Mouse (Mus musculus) lung, postnatal 0 days (tissue): ENCODE data around the gene Map2k5. TPM values are rescaled to one million over a fixed set of nuclear protein-coding genes. Genes with fewer than 3 reads are reported as not detected.

ENCODE experiments used
- ATAC-seq: fragments of 200-750 bp; cut with Nextera tagmentation; 2 replicates; pipeline ENCODE4 v1.8.0; 2017; ENCODE audit warnings: moderate library complexity
- DNase-seq: peaks from one replicate; pipeline ENCODE4 v3.0.0-alpha.2; 2016; ENCODE audit warnings: low spot score
- H3K27ac ChIP-seq: fragments of 300-500 bp; sonication (generic); 2 replicates; pipeline ENCODE4 v1.5.1; 2014; ENCODE audit warnings: antibody characterized with exemption, mild to moderate bottlenecking, low read length, mixed read lengths
- H3K27me3 ChIP-seq: fragments of 300-500 bp; sonication (generic); replicated peaks from 2 replicates; pipeline ENCODE4 v1.6.1; 2014; ENCODE audit warnings: low read length, mixed read lengths; ENCODE audit not compliant: insufficient read depth
- H3K36me3 ChIP-seq: fragments of 300-500 bp; sonication (generic); 2 replicates; pipeline ENCODE4 v1.6.1; 2014; ENCODE audit warnings: low read length, mixed read lengths; ENCODE audit not compliant: insufficient read depth
- H3K4me1 ChIP-seq: fragments of 300-500 bp; sonication (generic); 2 replicates; pipeline ENCODE4 v1.6.1; 2014; ENCODE audit warnings: antibody characterized with exemption, low read depth, low read length, mixed read lengths; ENCODE audit not compliant: insufficient read depth
- H3K4me2 ChIP-seq: fragments of 300-500 bp; sonication (generic); replicated peaks from 2 replicates; pipeline ENCODE4 v1.6.1; 2014; ENCODE audit warnings: low read depth, mild to moderate bottlenecking, low read length, moderate library complexity, mixed read lengths
- H3K4me3 ChIP-seq: fragments of 300-500 bp; sonication (generic); 2 replicates; pipeline ENCODE4 v1.5.1; 2014; ENCODE audit warnings: low read depth, low read length
- H3K9ac ChIP-seq: fragments of 300-500 bp; sonication (generic); replicated peaks from 2 replicates; pipeline ENCODE4 v1.6.1; 2014; ENCODE audit warnings: low read depth, mild to moderate bottlenecking
- H3K9me3 ChIP-seq: fragments of 300-500 bp; sonication (generic); 2 replicates; pipeline ENCODE4 v1.6.1; 2016; ENCODE audit warnings: low read length, mixed read lengths
- CTCF ChIP-seq: IDR thresholded peaks from 2 replicates; pipeline ENCODE4 v1.5.1; 2016; ENCODE audit warnings: antibody characterized with exemption, mild to moderate bottlenecking
- EP300 ChIP-seq: IDR thresholded peaks from 2 replicates; pipeline ENCODE4 v1.6.1; 2016; ENCODE audit warnings: antibody characterized with exemption, mild to moderate bottlenecking, control low read depth
- WGBS: fragments of 180-500 bp; shearing (Covaris S2); extraction: QIAGEN DNeasy Blood & Tissue Kit; methylation state at CpG from one replicate; pipeline ENCODE4 v1.1.7; 2014; 5-methylcytosine and 5-hydroxymethylcytosine counted together
- polyA plus RNA-seq: library from polyadenylated mRNA; unstranded; fragments of >200 nt; fragmentation: Nextera tagmentation; extraction: Ambion mirVana; gene quantifications from 2 replicates; pipeline ENCODE4 v1.2.1, GENCODE M21; 2015

Gene Map2k5
- polyA plus RNA-seq, 1 experiment from 2014 or later, result 23.1 TPM

DNA sequence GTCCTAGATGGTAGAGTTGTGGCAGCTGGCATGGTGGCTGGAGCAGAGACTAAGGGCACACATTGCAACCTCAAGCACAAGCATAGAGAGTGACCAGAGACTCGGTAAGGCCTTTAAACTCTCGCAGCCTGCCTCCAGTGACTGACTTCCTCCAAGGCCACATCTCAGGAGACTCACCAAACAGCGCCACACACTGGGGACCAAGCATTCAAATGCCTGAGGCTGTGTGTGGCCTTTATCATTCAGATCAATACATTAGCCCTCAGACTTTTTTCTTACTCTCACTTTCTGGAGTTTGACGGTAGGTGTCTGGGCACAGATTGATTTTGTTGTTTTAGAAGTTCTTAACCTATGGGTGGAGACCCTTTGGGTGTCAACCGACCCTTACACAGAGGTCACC lies 259.3 kb downstream of the Map2k5 start:
- no peak overlapping the region for H3K9ac ChIP-seq
- no peaks in the 10 kb centered on the region for H3K27me3 ChIP-seq
- DNase-seq (no peak), ATAC-seq (no peak)
- no peaks in the 10 kb centered on the region for H3K36me3 ChIP-seq
- no peak overlapping the region for H3K27ac ChIP-seq
- H3K4me3 ChIP-seq, result no peak overlapping the region
- TF ChIP-seq CTCF (peak; percentile 34; the same call in 1 of the 2 replicates), EP300 (no peak)
- WGBS, result 69% methylated on average over 5 of the region's 5 CpGs
- H3K4me1 ChIP-seq, result no peaks in the 10 kb centered on the region
- H3K4me2 ChIP-seq, result no peak overlapping the region
- H3K9me3 ChIP-seq, result no peaks in the 10 kb centered on the region

Other genes with a start within 250 kb of the Map2k5 start
- 0.04 TPM in 1 of 2 replicates, not detected in the other for gene Skor1, start 228.9 kb downstream of the Map2k5 start, polyA plus RNA-seq
- 51.7 and 57.5 TPM in 2 replicates for gene 2300009A05Rik, start 21.3 kb upstream of the Map2k5 start, polyA plus RNA-seq
- gene Iqch, start 224.6 kb upstream of the Map2k5 start, polyA plus RNA-seq, result 0.06 and 0.24 TPM in 2 replicates
- 17.0 and 20.5 TPM in 2 replicates for gene Aagab, start 224.8 kb upstream of the Map2k5 start, polyA plus RNA-seq